Mouse (Mus musculus) spleen, adult 2 months (tissue): ENCODE data around the gene Map2k1.

Experiments
- CTCF ChIP-seq: fragments of 200-500 bp; IDR thresholded peaks from 2 replicates; pipeline ENCODE4 v1.5.1; 2011; ENCODE audit warnings: mild to moderate bottlenecking, inconsistent platforms; ENCODE audit not compliant: insufficient read depth, insufficient read length, insufficient replicate concordance; ENCODE audit errors: extremely low read depth
- POLR2A ChIP-seq: fragments of 200-500 bp; IDR thresholded peaks from 2 replicates; pipeline ENCODE4 v1.6.1; 2011; ENCODE audit warnings: low read depth, low read length, inconsistent platforms

GRCm38 (mm10) chr9:64240681-64241080 lies 12.8 kb downstream of the Map2k1 start:
- TF ChIP-seq POLR2A: no peak
- no peak for TF ChIP-seq CTCF
